Mouse (Mus musculus): ENCODE data around the gene Ppp1r14a. TPM values are rescaled to one million over a fixed set of nuclear protein-coding genes. Genes with fewer than 3 reads are reported as not detected.

Ppp1r14a gene
- polyA plus RNA-seq, 1 experiment from 2014 or later, result 5.8 TPM

DNA sequence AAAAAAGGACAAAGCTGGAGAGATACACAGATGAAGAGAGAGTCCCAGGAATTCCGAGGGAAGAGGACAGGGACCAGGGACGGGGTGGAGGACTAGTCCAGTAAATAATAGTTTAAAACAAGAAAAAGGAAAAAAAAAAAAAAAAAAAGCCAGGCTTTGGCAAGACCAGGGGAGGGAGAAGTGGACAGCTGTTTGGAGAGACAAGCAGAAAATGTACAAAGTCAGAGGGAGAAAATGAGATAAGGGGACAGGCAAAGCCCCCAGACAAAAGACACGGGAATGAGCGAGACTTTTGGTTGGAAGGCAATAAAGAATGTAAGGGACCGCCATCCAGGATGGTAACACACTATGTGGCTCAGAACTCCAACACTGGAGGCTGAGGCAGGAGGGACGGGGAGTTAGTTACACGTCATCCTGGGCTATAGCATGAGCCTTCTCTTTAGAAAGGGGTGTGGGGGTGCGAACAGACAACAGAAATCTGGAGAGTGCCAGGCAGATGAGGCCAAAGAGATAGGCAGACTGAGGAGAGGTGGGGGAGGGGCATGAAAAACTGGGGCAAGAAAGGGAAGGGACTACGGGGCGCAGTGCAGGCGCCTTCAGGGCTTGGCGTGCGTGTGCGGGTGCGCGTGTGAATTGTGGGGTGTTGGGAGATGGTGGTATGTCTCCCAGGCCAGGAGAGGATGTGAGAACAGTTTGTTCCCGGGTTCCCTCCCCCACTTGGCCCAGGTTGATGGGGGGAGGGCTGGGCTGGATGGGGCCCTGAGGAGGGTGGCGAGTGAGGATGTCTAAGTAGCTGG is 29.2 kb downstream of the Ppp1r14a start:
- peak; percentile 12; the same call in 1 of the 2 replicates for ATAC-seq (ENCODE audit: low FRiP score, low read depth)
- Histone ChIP-seq H3K27ac (peak overlapping the region; percentile 94), H3K4me2 (replicated peaks) (peak overlapping the region; percentile 61), H3K27me3 (no peaks in the 10 kb centered on the region), H3K4me3 (peak overlapping the region; percentile 33), H3K9ac (peak overlapping the region; percentile 52; the same call in 1 of the 2 replicates), H3K36me3 (peaks cover 21% of the 10 kb centered on the region), H3K4me1 (peaks cover 81% of the 10 kb centered on the region), H3K9me3 (no peaks in the 10 kb centered on the region)
- WGBS, result 5% methylated on average over 18 of the region's 18 CpGs

DNA sequence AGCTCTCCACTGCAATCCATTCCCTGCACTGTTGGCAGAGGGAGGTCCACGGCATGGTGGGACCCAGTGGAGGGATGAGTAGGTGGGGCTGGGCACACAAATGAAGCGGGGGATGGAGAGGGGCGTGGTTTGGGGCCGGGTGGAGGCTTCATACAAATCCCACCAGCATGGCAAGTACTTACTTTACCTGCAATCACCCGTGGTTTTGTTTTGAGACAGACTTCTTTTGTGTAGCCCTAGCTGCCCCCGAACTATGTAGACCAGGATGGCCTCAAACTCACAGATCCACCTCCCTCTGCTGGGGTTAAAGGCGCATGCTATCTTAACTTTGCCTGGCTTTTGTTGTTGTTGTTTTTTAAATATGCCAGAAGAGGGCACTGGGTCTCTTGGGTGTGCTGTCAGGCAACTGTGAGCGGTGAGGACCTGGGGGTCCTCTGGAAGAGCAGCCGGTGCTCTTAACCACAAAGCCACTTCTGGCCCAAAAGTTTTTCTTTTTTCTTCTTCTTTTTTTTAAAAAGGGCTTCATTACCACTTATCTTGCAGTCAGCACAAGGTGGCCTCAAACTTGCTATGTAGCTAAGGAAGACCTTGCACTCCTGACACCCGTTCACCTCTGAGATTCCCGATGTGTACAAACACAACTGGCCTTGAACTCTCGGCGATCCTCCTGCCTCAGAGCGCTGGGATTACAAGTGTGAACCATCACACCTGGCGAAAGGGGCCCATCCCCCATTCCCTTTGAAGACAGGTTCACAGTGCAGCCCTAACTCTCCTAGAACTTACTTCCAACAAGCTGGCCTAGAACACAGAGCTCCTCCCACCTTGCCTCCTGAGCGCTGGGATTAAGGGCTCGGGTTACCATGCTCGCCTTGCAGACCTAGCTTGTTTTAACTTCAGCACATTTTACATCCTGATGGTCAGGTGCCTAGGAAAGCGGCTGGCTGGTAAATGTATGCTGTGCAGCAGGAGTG is 30.5 kb downstream of the Ppp1r14a start:
- H3K4me3 ChIP-seq, result peak overlapping the region; percentile 33
- H3K9ac ChIP-seq, result peak overlapping the region; percentile 52; the same call in 1 of the 2 replicates
- peak overlapping the region; percentile 94 for H3K27ac ChIP-seq
- H3K4me1 ChIP-seq, result peaks cover 68% of the 10 kb centered on the region
- H3K27me3 ChIP-seq, result no peaks in the 10 kb centered on the region
- no peak for ATAC-seq (ENCODE audit: low FRiP score, low read depth)
- 10% methylated on average over 19 of the region's 19 CpGs for WGBS
- H3K9me3 ChIP-seq, result no peaks in the 10 kb centered on the region
- peak overlapping the region; percentile 61 for H3K4me2 ChIP-seq (replicated peaks)
- H3K36me3 ChIP-seq, result peaks cover 28% of the 10 kb centered on the region

DNA sequence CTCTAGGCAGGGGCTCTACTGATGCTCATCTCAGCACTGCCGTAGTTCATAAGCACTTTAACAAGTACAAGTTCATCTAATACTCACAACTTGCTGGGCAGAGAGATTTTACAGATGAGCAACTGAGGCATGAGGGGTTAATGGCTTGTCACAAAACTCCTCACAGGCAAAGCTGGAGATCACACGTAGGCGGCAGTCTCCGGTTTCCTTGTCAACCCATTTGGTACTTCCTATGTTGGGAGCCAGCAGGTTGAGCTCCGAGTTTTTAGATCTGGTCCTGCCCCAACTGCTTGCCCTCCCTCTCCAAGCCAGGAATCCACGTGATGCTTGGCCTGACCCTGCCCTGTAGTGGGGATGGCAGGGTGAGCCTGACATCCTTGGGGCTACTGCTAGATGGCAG is 38.0 kb downstream of the Ppp1r14a start:
- Histone ChIP-seq H3K27ac (no peak overlapping the region), H3K4me3 (no peak overlapping the region), H3K9ac (no peak overlapping the region), H3K36me3 (peaks cover 76% of the 10 kb centered on the region), H3K4me2 (replicated peaks) (no peak overlapping the region), H3K9me3 (no peaks in the 10 kb centered on the region), H3K4me1 (no peaks in the 10 kb centered on the region), H3K27me3 (no peaks in the 10 kb centered on the region)
- WGBS, result 72% methylated on average over 6 of the region's 6 CpGs
- no peak for ATAC-seq (ENCODE audit: low FRiP score, low read depth)

- H3K36me3 ChIP-seq, result peaks cover 78% of the 10 kb centered on the region
- 93% methylated on average over 16 of the region's 16 CpGs for WGBS
Measured at GRCm38 (mm10) chr7:29328984-29329383, 39.9 kb downstream of the Ppp1r14a start.

DNA sequence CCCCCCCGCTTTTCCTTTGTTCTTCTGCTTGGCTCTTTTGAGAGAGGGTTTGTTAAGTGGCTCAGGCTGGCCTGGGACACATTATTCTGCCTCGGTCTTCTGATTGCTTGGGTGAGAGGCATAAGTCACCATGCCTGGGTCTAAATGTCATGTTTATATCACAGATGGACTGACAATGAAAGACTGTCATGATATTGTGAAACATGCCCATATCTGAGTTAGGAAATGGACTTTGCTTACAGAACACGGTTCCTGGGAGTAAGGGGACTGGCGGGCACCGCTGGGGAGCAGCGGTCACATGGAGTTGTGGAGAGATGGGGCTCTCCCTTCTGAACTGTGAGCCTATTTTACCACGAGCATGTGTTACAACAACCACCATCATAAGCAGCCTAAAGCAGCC is 45.0 kb downstream of the Ppp1r14a start:
- Histone ChIP-seq H3K27ac (no peak overlapping the region), H3K4me3 (no peak overlapping the region), H3K36me3 (peaks cover 76% of the 10 kb centered on the region), H3K9ac (no peak overlapping the region), H3K27me3 (no peaks in the 10 kb centered on the region), H3K4me1 (no peaks in the 10 kb centered on the region), H3K4me2 (replicated peaks) (no peak overlapping the region), H3K9me3 (no peaks in the 10 kb centered on the region)
- WGBS, result 73% methylated on average over 7 of the region's 7 CpGs
- no peak for ATAC-seq (ENCODE audit: low FRiP score, low read depth)

More at GRCm38 (mm10) chr7:29328984-29329383, 39.9 kb downstream of the Ppp1r14a start:
- Histone ChIP-seq H3K27ac (no peak overlapping the region), H3K9me3 (no peaks in the 10 kb centered on the region), H3K4me3 (no peak overlapping the region), H3K27me3 (no peaks in the 10 kb centered on the region), H3K4me1 (no peaks in the 10 kb centered on the region), H3K9ac (no peak overlapping the region), H3K4me2 (replicated peaks) (no peak overlapping the region)
- ATAC-seq (ENCODE audit: low FRiP score, low read depth), result no peak

GRCm38 (mm10) chr7:29335276-29335675 is 46.2 kb downstream of the Ppp1r14a start:
- Histone ChIP-seq H3K36me3 (peaks cover 65% of the 10 kb centered on the region), H3K27ac (no peak overlapping the region)

GRCm38 (mm10) chr7:29335841-29336671 is 46.9 kb downstream of the Ppp1r14a start:
- no peaks in the 10 kb centered on the region for H3K4me1 ChIP-seq
- ATAC-seq (ENCODE audit: low FRiP score, low read depth), result no peak
- H3K4me2 ChIP-seq (replicated peaks), result no peak overlapping the region
- H3K27me3 ChIP-seq, result no peaks in the 10 kb centered on the region
- peaks cover 57% of the 10 kb centered on the region for H3K36me3 ChIP-seq
- H3K4me3 ChIP-seq, result no peak overlapping the region
- WGBS, result 80% methylated on average over 6 of the region's 6 CpGs
- H3K9ac ChIP-seq, result no peak overlapping the region; the same call in 1 of the 2 replicates
- H3K27ac ChIP-seq, result no peak overlapping the region
- no peaks in the 10 kb centered on the region for H3K9me3 ChIP-seq

More at GRCm38 (mm10) chr7:29335276-29335675, 46.2 kb downstream of the Ppp1r14a start:
- H3K27me3 ChIP-seq, result no peaks in the 10 kb centered on the region
- H3K4me2 ChIP-seq (replicated peaks), result no peak overlapping the region
- no peak overlapping the region for H3K4me3 ChIP-seq
- ATAC-seq (ENCODE audit: low FRiP score, low read depth), result no peak
- H3K4me1 ChIP-seq, result no peaks in the 10 kb centered on the region
- H3K9me3 ChIP-seq, result no peaks in the 10 kb centered on the region
- H3K9ac ChIP-seq, result no peak overlapping the region; the same call in 1 of the 2 replicates

GRCm38 (mm10) chr7:29336795-29337319 is 47.7 kb downstream of the Ppp1r14a start:
- Histone ChIP-seq H3K4me3 (no peak overlapping the region), H3K4me2 (replicated peaks) (no peak overlapping the region), H3K27ac (no peak overlapping the region), H3K4me1 (0 out of 2 replicates have a peak, but pooled peaks cover 2% of the 10 kb centered on the region), H3K36me3 (peaks cover 54% of the 10 kb centered on the region), H3K27me3 (no peaks in the 10 kb centered on the region), H3K9ac (no peak overlapping the region), H3K9me3 (no peaks in the 10 kb centered on the region)
- ATAC-seq (ENCODE audit: low FRiP score, low read depth), result no peak
- WGBS, result 81% methylated on average over 9 of the region's 9 CpGs

GRCm38 (mm10) chr7:29337766-29338165 is 48.7 kb downstream of the Ppp1r14a start:
- Histone ChIP-seq H3K9ac (no peak overlapping the region), H3K27ac (no peak overlapping the region), H3K4me3 (no peak overlapping the region), H3K27me3 (no peaks in the 10 kb centered on the region), H3K9me3 (no peaks in the 10 kb centered on the region), H3K4me1 (peaks cover 10% of the 10 kb centered on the region), H3K36me3 (peaks cover 45% of the 10 kb centered on the region), H3K4me2 (replicated peaks) (no peak overlapping the region)
- WGBS, result 83% methylated on average over 2 of the region's 2 CpGs
- ATAC-seq (ENCODE audit: low FRiP score, low read depth), result no peak

DNA sequence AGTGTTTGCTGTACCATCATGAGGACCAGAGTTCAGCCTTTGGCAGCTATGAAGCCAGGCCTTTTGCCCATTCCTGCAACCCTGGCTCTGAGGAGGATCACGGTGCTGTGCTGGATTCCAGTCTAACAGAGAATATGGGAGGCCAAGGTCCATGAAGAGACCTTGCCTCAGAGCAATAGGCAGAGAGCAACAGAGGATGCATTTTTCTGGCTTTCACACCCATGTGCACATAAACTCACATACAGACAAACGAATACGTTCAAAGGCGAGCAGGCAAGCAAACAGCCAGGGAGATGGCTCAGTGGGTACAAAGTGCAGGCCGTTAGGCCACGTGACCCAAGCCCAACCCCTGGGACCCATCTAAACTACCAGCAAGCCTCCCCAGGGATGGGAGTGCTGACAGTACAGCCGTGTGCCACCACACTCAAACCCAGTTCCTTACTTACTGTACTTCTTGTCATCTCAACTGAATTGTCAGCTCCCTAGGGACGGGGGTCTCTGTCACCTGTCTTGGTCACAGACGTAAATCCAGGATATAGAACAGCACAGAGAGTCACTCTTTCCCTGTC is 49.3 kb downstream of the Ppp1r14a start:
- Histone ChIP-seq H3K4me2 (replicated peaks) (no peak overlapping the region), H3K36me3 (peaks cover 39% of the 10 kb centered on the region), H3K27me3 (no peaks in the 10 kb centered on the region), H3K4me1 (peaks cover 10% of the 10 kb centered on the region), H3K9ac (no peak overlapping the region), H3K4me3 (no peak overlapping the region), H3K27ac (no peak overlapping the region), H3K9me3 (no peaks in the 10 kb centered on the region)
- ATAC-seq (ENCODE audit: low FRiP score, low read depth), result no peak
- 85% methylated on average over 9 of the region's 9 CpGs for WGBS
